Comparison of ENCODE assay signal across 19 mouse cellular contexts in the genomic region with DNA sequence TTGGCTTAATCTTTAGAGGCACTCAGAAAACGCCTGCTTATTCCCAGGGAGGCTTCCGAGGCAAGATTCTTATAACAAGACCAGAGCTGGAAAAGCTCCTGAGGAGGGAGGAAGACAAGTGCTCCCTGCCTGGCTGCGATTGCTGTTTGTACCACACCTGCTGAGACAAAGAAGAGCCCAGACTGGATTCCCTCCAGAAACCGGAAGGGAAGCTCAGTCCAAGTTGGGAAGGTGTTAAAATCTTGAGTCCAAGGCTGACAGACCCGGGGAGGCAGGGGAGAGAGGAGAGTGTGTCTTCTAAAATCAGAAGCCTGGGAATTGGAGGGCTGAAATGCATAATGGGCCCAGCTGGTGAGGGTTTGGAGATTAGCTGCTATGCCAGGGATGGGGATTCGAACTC. TPM values are rescaled to one million over a fixed set of nuclear protein-coding genes. Genes with fewer than 3 reads are reported as not detected.
A peak's percentile ranks its signal among the peaks of the same experiment; 100 is the strongest.
DNase-seq lines count a peak whose midpoint lies in the region; ATAC-seq lines count a peak whose summit lies in the region.
"Had no signal": no experiment of that assay in that cellular context is flagged by ENCODE, and none has a peak within 500 bp of the region (broad histone marks: within the 10 kb centered on the region; RNA-seq: fewer than 3 reads in every experiment).

No protein-coding gene starts in this region.

- no peak overlapping the region for H3K4me2 ChIP-seq in kidney, embryonic 15.5 days
- H3K4me2 ChIP-seq: heart, embryonic 11.5 days; limb, embryonic 15.5 days; lung, embryonic 14.5 days; stomach, embryonic 15.5 days had no signal

- intact Hi-C loops in left cerebral cortex, postnatal 36 days (cut with DNase I): loop anchor here (5.0 kb wide), 1 partner anchor 53 kb away; no protein-coding TSS in a partner anchor

- no peak overlapping the region for H3K27ac ChIP-seq in kidney, embryonic 15.5 days
- H3K27ac ChIP-seq: limb, embryonic 15.5 days; stomach, embryonic 15.5 days had no signal

- peak; percentile 63 for ATAC-seq in frontal cortex, adult (ENCODE audit: low TSS enrichment)
- ATAC-seq in kidney, embryonic 15.5 days (replicated peaks; ENCODE audit: low FRiP score): no peak
- ATAC-seq: activated CD4-positive, CD25-positive, alpha-beta regulatory T cell, adult 4 months had no signal

- no peaks in the 10 kb centered on the region for H3K4me1 ChIP-seq in kidney, embryonic 15.5 days
- H3K4me1 ChIP-seq: limb, embryonic 15.5 days; stomach, embryonic 15.5 days had no signal

- H3K4me3 ChIP-seq in kidney, embryonic 15.5 days (replicated peaks): no peak overlapping the region
- H3K4me3 ChIP-seq: limb, embryonic 15.5 days; stomach, embryonic 15.5 days had no signal

- no peak for DNase-seq in frontal cortex, postnatal 25 days (ENCODE audit: low spot score in 2 of 2)
- DNase-seq in ZHBTc4 (ENCODE audit: low read depth, low spot score): peak; percentile 31
- peak; percentile 79 for DNase-seq in cerebellum, adult 9-11 months
- peak; percentile 34 to 62 for DNase-seq in left cerebral cortex, postnatal 36 days (ENCODE audit: low spot score in 2 of 2)
- DNase-seq in layer of hippocampus, adult 8-10 months (ENCODE audit: low spot score in 2 of 2): no peak
- no peak for DNase-seq in layer of hippocampus, postnatal 10 days (ENCODE audit: low spot score in 2 of 2)
- DNase-seq: kidney, postnatal 10 days; layer of hippocampus, postnatal 36 days; lung, embryonic 14.5 days had no signal

- 53% methylated on average over 6 of the region's 6 CpGs for WGBS in kidney, embryonic 15.5 days

- no peaks in the 10 kb centered on the region for H3K36me3 ChIP-seq in kidney, embryonic 15.5 days
- H3K36me3 ChIP-seq: limb, embryonic 15.5 days; stomach, embryonic 15.5 days had no signal

- no peaks in the 10 kb centered on the region for H3K9me3 ChIP-seq in kidney, embryonic 15.5 days (replicated peaks)
- H3K9me3 ChIP-seq: limb, embryonic 15.5 days; stomach, embryonic 15.5 days had no signal

- no peaks in the 10 kb centered on the region for H3K27me3 ChIP-seq in kidney, embryonic 15.5 days
- H3K27me3 ChIP-seq: limb, embryonic 15.5 days; stomach, embryonic 15.5 days had no signal

- no peak overlapping the region for H3K9ac ChIP-seq in kidney, embryonic 15.5 days
- H3K9ac ChIP-seq: limb, embryonic 15.5 days; lung, embryonic 14.5 days; stomach, embryonic 15.5 days had no signal

RNA-seq across cellular contexts. Expression of a gene that starts 55.5 kb away (rescaled TPM):
- total RNA-seq in left cerebral cortex, postnatal 36 days (2021): 10 to 100 TPM; 54.1 to 56.5 TPM
- 0.03 TPM in 1 of 2 replicates, not detected in the other for polyA plus RNA-seq in kidney, embryonic 15.5 days (2015; fragmentation: Nextera tagmentation; extraction: Ambion mirVana)
- 10 to 100 TPM; 30.6 to 36.9 (median 33.2) TPM for total RNA-seq in layer of hippocampus, adult 8-10 months (2022)
- total RNA-seq in layer of hippocampus, postnatal 10 days (2021): 10 to 100 TPM; 36.4 to 40.3 TPM
- total RNA-seq: gastrocnemius, adult 8-10 months; megakaryocyte-erythroid progenitor cell, adult 5-6 weeks; MEL; neutrophil, adult 5-6 weeks had no signal
- polyA plus RNA-seq: lung, embryonic 14.5 days had no signal

Comparison
In these comparisons a context has a peak if more than half of its experiments do, and no peak if none do; other contexts are left out.
1. DNase-seq: peak in ZHBTc4 (single experiment), cerebellum, adult 9-11 months (single experiment) and left cerebral cortex, postnatal 36 days (2 of 2); none in frontal cortex, postnatal 25 days (0 of 2), layer of hippocampus, adult 8-10 months (0 of 2) and layer of hippocampus, postnatal 10 days (0 of 2).